Mouse (Mus musculus): Measurements from ENCODE around the gene Krtap6-2.

The Krtap6-2 gene

DNA sequence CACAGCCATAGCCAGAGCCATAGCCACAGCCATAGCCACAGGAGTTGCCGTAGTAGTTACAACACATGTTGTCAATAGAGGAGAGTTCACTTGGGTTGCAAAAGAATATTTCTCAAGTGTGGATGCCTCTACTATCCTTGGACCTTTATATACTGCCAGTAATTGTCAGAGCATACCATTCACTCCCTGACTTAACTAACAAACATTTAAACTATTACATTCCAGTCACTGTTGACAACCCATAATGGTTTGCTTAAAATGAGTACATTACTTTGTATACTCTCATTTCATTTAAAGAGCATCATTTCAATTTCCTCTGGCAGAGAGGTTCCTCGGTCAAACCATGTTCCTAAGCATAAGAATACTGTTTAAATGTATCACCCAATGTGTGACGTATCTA, at the start of gene Krtap6-2:
Krtap6-2 (minus strand) TSS at position 101 of the 400 bp plus-strand sequence.
- DNase-seq: no peak

DNA sequence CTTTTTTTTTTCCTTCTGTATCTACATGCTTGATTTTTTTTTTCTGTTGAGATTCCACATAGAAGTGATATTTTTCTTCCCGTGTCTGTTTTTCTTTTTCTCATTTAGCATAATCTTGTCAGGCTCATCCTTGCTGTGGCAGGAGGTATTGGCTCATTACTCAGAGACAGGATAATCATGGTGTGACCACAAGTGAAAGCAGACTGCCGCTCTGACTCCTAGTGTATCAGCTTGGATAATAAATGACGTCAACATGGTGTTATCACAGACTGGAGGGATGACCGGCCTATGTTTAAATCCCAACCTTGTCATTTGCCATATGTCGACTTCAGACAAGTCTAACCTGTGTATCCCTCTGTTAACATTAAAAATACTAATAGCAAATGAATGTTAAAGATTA, 41.3 kb upstream of the Krtap6-2 start:
- no peak for DNase-seq

DNA sequence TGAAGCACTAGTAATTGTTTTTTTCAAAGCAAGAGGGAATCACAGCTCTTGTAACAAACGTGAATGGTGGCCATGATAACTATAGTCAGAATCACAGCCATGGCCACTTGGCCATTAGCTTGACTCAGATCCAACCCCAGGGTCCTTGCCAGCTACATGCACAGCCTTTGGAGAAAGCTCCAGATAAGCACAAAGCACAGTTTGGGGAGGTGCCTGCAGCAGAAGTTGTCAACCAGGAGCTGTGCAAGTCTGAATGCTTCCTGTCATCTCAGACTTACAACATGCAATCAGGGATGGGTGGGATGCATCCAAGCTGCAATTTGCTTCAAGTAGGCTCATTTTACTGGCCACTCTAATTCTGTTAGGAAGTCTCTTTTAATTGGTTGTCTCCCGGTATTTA, 9.7 kb upstream of the Krtap6-2 start:
- DNase-seq: no peak

DNA sequence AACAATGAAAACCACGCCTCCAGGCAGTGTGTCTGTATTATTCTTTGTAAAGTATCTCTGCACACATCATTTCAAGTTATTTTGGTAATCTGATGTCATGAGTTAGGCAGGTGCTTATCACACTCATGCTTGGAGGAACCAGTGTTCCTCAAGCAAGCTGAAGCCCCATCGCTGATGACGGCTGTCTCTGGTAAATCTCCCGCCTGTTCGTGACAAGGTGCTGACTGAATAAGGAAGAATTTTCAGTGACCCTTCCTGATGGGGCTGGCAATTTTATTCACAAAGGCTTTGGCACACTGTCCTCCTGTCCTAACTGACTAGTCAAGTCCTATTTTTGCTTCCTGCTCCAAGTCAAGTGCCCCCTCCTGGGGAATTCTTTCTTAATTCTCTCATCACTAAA, 5.4 kb upstream of the Krtap6-2 start:
- DNase-seq: no peak

DNA sequence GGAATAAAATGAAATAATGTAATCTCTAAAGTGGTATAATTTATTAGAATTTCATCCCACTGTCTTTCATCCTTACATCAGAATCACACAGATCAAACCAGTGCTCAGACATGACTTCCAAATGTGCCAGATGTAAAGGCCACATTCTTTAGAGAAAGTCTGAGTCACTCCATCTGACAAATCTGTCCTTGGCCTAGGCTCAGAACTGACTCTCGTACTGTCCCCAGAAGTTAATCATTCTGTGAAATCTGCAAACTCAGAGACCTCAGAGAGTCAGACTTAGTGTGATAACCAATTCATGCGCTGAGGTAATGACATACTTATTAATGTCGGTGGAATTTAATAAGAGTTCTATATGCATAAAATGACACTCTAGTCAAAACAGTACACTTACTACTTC, 3.6 kb downstream of the Krtap6-2 start:
- no peak for DNase-seq

DNA sequence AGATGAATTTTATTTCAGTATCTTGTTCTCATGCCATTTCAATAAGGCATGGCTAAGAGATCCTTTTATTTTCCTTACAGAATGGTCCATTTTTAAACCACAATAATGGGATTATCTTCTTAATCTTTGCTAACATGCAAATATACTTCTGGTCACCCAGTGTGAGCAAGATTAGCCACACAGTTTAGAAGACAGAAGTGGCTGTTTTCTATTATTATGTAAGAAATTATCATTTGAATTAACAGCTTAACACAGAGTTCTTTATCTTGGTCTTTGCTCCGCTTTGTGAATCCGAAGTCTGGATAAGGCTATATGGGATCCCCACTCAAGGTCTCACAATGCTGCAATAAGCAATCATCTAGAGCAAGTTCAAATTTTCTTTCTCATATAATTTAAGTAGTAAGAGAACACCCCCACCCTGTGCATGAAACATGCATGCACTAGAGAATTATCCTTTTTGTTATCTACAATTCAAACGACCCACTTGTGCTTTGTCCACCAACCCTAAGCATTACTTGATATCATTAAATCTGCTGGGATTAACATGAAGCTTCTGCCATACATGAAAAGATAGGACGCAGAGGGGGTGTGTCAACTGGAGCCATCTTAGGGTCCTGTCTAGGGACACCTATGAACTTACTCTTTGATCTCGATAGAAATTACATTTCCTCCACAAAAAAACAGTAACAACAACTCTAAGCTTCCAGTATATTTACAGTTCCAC, 9.4 kb downstream of the Krtap6-2 start:
- DNase-seq: no peak

DNA sequence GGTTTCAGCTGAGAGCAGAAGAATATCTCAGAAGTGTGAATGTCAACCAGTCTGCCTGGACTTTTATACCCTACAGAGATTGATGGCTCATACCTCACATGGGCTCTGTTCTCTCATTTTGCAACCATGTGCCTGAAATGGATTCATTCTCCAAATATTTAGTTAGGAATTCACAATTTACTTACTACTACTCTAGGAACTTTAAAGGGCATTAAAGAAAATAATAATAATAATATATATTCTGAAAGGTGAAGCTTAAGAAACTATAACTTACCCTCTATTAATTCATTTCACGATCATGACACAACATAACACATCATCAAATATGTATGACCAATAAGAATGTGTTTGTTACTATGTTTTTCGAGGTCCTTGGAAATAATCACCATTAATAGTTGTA, 16.1 kb downstream of the Krtap6-2 start, which contains the start of gene Krtap21-1:
Krtap21-1 (minus strand) TSS at position 101 of the 400 bp plus-strand sequence.
- DNase-seq: no peak

DNA sequence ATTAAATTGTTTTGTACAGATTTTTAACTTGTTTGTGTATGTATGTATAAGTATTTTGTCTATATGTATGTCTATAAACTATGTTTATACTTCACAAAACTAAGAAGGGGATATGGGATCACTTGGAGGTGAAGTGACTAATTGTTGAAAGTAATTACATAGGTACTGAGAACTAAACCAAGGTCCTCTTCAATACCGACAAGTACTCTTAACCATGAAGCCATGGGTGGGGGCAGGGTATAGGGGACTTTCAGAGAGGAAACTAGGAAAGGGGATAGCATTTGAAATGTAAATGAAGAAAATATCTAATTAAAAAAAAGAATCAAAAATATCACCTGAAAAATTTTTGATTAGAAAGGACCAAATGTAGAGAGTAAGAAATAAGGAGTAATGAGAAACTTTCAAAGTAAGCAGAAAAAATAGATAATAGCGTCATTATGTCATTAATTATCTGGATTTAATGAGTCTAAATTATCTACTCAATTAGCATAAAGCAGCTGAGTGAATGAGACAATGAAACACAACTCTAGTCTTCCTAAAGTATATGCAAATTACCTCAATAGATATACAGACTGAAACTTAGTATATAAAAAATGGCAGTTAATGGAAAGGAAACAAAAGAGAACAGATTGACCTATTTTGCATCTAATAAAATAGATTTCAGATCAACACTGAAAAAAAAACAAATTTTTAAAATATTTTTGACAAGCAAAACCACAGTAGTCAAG, 47.0 kb downstream of the Krtap6-2 start:
- no peak for DNase-seq

Data from right cerebral cortex, postnatal 14 days (tissue).